ENCODE assay signal across 8 mouse cellular contexts in the genomic region with DNA sequence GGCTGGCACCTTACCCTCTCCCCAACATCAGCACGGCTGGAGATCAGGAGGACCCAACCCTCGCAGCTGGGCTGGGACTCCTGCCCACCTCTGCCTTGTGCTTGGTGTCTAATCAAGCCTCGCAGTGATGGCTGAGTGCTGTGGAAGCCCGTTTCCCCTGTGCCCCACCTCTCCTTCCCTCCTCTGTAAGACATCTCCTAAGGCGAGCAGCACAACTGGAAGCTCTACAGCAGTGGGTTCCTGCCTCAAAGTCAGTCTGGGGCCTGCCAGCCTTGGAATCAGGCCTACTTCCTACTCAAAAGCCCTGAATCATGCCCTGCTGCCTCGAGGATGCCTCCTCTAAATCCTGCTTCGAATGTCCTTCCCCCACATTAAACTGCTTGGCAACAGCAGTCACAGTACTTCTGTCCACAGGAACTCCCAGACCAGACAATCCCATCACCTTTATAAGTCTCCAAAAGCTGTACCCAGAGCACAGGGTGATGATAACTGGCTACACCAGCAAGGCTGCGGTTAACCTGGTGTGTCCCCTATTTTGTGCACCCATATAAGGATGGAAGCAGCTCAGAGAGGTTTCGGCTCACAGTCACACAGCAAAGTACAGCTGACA. TPM values are rescaled to one million over a fixed set of nuclear protein-coding genes. Genes with fewer than 3 reads are reported as not detected.
DNase-seq lines count a peak whose midpoint lies in the region; ATAC-seq lines count a peak whose summit lies in the region.

No protein-coding gene starts in this region.

- no peak for ATAC-seq in kidney, embryonic 14.5 days (ENCODE audit: low FRiP score, low TSS enrichment)
- ATAC-seq in intestine, embryonic 15.5 days: no peak

- H3K4me1 ChIP-seq in kidney, embryonic 14.5 days (ENCODE audit: control insufficient read depth, insufficient read depth, low read length): peaks cover 37% of the 10 kb centered on the region
- H3K4me1 ChIP-seq in brown adipose tissue, adult 24 weeks (ENCODE audit: control insufficient read depth, insufficient read depth, insufficient read length, low read length): peaks cover 5% of the 10 kb centered on the region
- H3K4me1 ChIP-seq in intestine, embryonic 15.5 days (replicated peaks): peaks cover 26% of the 10 kb centered on the region

- no peak for DNase-seq in kidney, postnatal 14 days
- DNase-seq in naive thymus-derived CD4-positive, alpha-beta T cell, adult 2 months (ENCODE audit: low read depth): peak; percentile 38
- no peak for DNase-seq in adipocyte (ENCODE audit: low spot score)
- no peak for DNase-seq in testis, postnatal 14 days (ENCODE audit: low spot score)
- no peak for DNase-seq in ovary, postnatal 10 days (ENCODE audit: low spot score)

- H3K27me3 ChIP-seq in kidney, embryonic 14.5 days (ENCODE audit: control insufficient read depth, insufficient read depth, low read length): no peaks in the 10 kb centered on the region
- no peaks in the 10 kb centered on the region for H3K27me3 ChIP-seq in intestine, embryonic 15.5 days (replicated peaks)

- H3K4me2 ChIP-seq in kidney, embryonic 14.5 days (replicated peaks; ENCODE audit: low read depth, low read length): peak overlapping the region; percentile 92
- peak overlapping the region; percentile 79 for H3K4me2 ChIP-seq in intestine, embryonic 15.5 days (replicated peaks)

- H3K4me3 ChIP-seq in kidney, embryonic 14.5 days (ENCODE audit: low read length): peak overlapping the region; percentile 76; the same call in 1 of the 2 replicates
- peak overlapping the region; percentile 57 for H3K4me3 ChIP-seq in brown adipose tissue, adult 24 weeks (ENCODE audit: insufficient read depth, low read depth, low read length)
- H3K4me3 ChIP-seq in intestine, embryonic 15.5 days (replicated peaks): no peak overlapping the region

- H3K27ac ChIP-seq in kidney, embryonic 14.5 days (ENCODE audit: low read depth, low read length): no peak overlapping the region
- H3K27ac ChIP-seq in brown adipose tissue, adult 24 weeks (replicated peaks; ENCODE audit: low read depth, low read length): peak overlapping the region; percentile 71; the same call in 1 of the 2 replicates
- H3K27ac ChIP-seq in intestine, embryonic 15.5 days: no peak overlapping the region

- no peaks in the 10 kb centered on the region for H3K36me3 ChIP-seq in kidney, embryonic 14.5 days (ENCODE audit: control insufficient read depth, insufficient read depth, low read length)
- no peaks in the 10 kb centered on the region for H3K36me3 ChIP-seq in intestine, embryonic 15.5 days

- no peaks in the 10 kb centered on the region for H3K9me3 ChIP-seq in kidney, embryonic 14.5 days (ENCODE audit: control insufficient read depth, low read length)
- no peaks in the 10 kb centered on the region for H3K9me3 ChIP-seq in intestine, embryonic 15.5 days

- WGBS in kidney, embryonic 14.5 days: 79% methylated on average over 9 of the region's 9 CpGs
- 80% methylated on average over 9 of the region's 9 CpGs for WGBS in intestine, embryonic 15.5 days

- H3K9ac ChIP-seq in kidney, embryonic 14.5 days (ENCODE audit: low read depth, low read length): peak overlapping the region; percentile 23; the same call in 1 of the 2 replicates
- H3K9ac ChIP-seq in intestine, embryonic 15.5 days: peak overlapping the region; percentile 92; the same call in 1 of the 2 replicates

RNA-seq across cellular contexts. Expression of gene Nudt8, which starts 1.2 kb away (rescaled TPM):
- polyA plus RNA-seq in kidney, embryonic 14.5 days (2014; fragmentation: Nextera tagmentation; extraction: Ambion mirVana): 37.6 and 38.5 TPM in 2 replicates
- polyA plus RNA-seq in brown adipose tissue, adult 24 weeks (2012; ENCODE audit: insufficient read depth, insufficient read length, missing spikeins): 24.5 and 49.5 TPM in 2 replicates
- 33.8 and 35.9 TPM in 2 replicates for polyA plus RNA-seq in intestine, embryonic 15.5 days (2015; fragmentation: Nextera tagmentation; extraction: Ambion mirVana)

RNA-seq across cellular contexts. Expression of gene Gm49405, which starts 1.2 kb away (rescaled TPM):
- 2.5 and 2.7 TPM in 2 replicates for polyA plus RNA-seq in kidney, embryonic 14.5 days (2014; fragmentation: Nextera tagmentation; extraction: Ambion mirVana)
- polyA plus RNA-seq in brown adipose tissue, adult 24 weeks (2012; ENCODE audit: insufficient read depth, insufficient read length, missing spikeins): not detected in 2 replicates
- 2.1 and 2.6 TPM in 2 replicates for polyA plus RNA-seq in intestine, embryonic 15.5 days (2015; fragmentation: Nextera tagmentation; extraction: Ambion mirVana)

RNA-seq across cellular contexts. Expression of gene Doc2g, which starts 3.9 kb away (rescaled TPM):
- 4.5 and 5.8 TPM in 2 replicates for polyA plus RNA-seq in kidney, embryonic 14.5 days (2014; fragmentation: Nextera tagmentation; extraction: Ambion mirVana)
- 1.1 and 1.8 TPM in 2 replicates for polyA plus RNA-seq in brown adipose tissue, adult 24 weeks (2012; ENCODE audit: insufficient read depth, insufficient read length, missing spikeins)
- 2.8 and 3.8 TPM in 2 replicates for polyA plus RNA-seq in intestine, embryonic 15.5 days (2015; fragmentation: Nextera tagmentation; extraction: Ambion mirVana)

RNA-seq across cellular contexts. Expression of gene Tbx10, which starts 6.7 kb away (rescaled TPM):
- 0.74 and 1.1 TPM in 2 replicates for polyA plus RNA-seq in kidney, embryonic 14.5 days (2014; fragmentation: Nextera tagmentation; extraction: Ambion mirVana)
- polyA plus RNA-seq in brown adipose tissue, adult 24 weeks (2012; ENCODE audit: insufficient read depth, insufficient read length, missing spikeins): not detected in 2 replicates
- polyA plus RNA-seq in intestine, embryonic 15.5 days (2015; fragmentation: Nextera tagmentation; extraction: Ambion mirVana): 0.35 and 0.38 TPM in 2 replicates

RNA-seq across cellular contexts. Expression of gene Acy3, which starts 12.9 kb away (rescaled TPM):
- 22.4 and 26.3 TPM in 2 replicates for polyA plus RNA-seq in kidney, embryonic 14.5 days (2014; fragmentation: Nextera tagmentation; extraction: Ambion mirVana)
- 33.3 and 40.6 TPM in 2 replicates for polyA plus RNA-seq in brown adipose tissue, adult 24 weeks (2012; ENCODE audit: insufficient read depth, insufficient read length, missing spikeins)
- polyA plus RNA-seq in intestine, embryonic 15.5 days (2015; fragmentation: Nextera tagmentation; extraction: Ambion mirVana): 12.8 and 14.2 TPM in 2 replicates
